15 mouse cellular contexts compared by ENCODE assay signal in the genomic region with DNA sequence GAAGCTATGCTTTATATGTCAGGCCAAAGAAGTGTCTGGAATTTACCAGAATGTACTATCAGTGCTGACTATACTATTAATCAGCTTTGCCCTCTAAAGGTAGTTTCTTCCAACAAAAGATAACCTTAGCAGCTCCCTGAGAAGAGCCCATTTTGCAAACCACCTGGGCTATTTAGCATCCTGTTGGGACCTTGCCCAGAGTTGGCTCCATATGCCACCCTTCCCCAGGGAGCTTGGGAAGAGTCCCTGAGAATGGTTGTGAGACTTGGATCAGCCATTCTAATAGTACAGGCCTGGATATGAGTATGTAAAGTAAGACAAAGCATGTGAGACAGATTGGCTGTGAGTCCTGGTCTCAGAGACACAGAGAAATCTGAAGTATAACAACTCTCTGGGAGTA.
"Had no signal": no experiment of that assay in that cellular context is flagged by ENCODE, and none has a peak within 500 bp of the region (broad histone marks: within the 10 kb centered on the region; RNA-seq: fewer than 3 reads in every experiment).

No protein-coding gene starts in this region.

- H3K4me1 ChIP-seq: liver, embryonic 15.5 days; midbrain, embryonic 10.5 days; midbrain, embryonic 15.5 days; neural tube, embryonic 13.5 days had no signal

- H3K4me3 ChIP-seq: liver, embryonic 15.5 days; midbrain, embryonic 10.5 days; midbrain, embryonic 15.5 days; neural tube, embryonic 13.5 days had no signal

- H3K9ac ChIP-seq: liver, embryonic 15.5 days; midbrain, embryonic 15.5 days; neural tube, embryonic 13.5 days had no signal

- H3K4me2 ChIP-seq: liver, embryonic 11.5 days; liver, embryonic 15.5 days; midbrain, embryonic 15.5 days; neural tube, embryonic 13.5 days had no signal

- DNase-seq: kidney, adult 8-10 months; kidney, postnatal 25 days; layer of hippocampus, adult 9-11 months; layer of hippocampus, postnatal 36 days; lung, adult 2 months; lung, postnatal 10 days; lung, postnatal 4 days; retina, postnatal 1 day; right cerebral cortex, postnatal 25 days; thymus, postnatal 36 days had no signal

- H3K27me3 ChIP-seq: liver, embryonic 15.5 days; midbrain, embryonic 15.5 days; neural tube, embryonic 13.5 days had no signal

- H3K27ac ChIP-seq: liver, embryonic 15.5 days; midbrain, embryonic 10.5 days; midbrain, embryonic 15.5 days; neural tube, embryonic 13.5 days had no signal

- H3K36me3 ChIP-seq: liver, embryonic 15.5 days; midbrain, embryonic 10.5 days; midbrain, embryonic 15.5 days; neural tube, embryonic 13.5 days had no signal

- ATAC-seq: midbrain, embryonic 15.5 days had no signal

- H3K9me3 ChIP-seq: liver, embryonic 15.5 days; midbrain, embryonic 10.5 days; midbrain, embryonic 15.5 days; neural tube, embryonic 13.5 days had no signal
